Mouse (Mus musculus) heart, embryonic 10.5 days (tissue): ENCODE results near the gene 1810062G17Rik. TPM values are rescaled to one million over a fixed set of nuclear protein-coding genes. Genes with fewer than 3 reads are reported as not detected.

ENCODE experiments used
- DNase-seq: peaks from one replicate; pipeline ENCODE4 v3.0.0-alpha.2; 2017; ENCODE audit warnings: low spot score
- H3K27ac ChIP-seq: fragments of 300-500 bp; sonication (generic); 2 replicates; pipeline ENCODE4 v1.5.1; 2016; ENCODE audit warnings: mild to moderate bottlenecking
- H3K27me3 ChIP-seq: fragments of 300-500 bp; sonication (generic); 2 replicates; pipeline ENCODE4 v1.6.1; 2016; ENCODE audit warnings: mild to moderate bottlenecking; ENCODE audit not compliant: poor library complexity, insufficient read depth, severe bottlenecking
- H3K36me3 ChIP-seq: fragments of 300-500 bp; sonication (generic); 2 replicates; pipeline ENCODE4 v1.6.1; 2016; ENCODE audit warnings: mild to moderate bottlenecking, moderate library complexity
- H3K4me1 ChIP-seq: fragments of 300-500 bp; sonication (generic); 2 replicates; pipeline ENCODE4 v1.6.1; 2016; ENCODE audit warnings: mild to moderate bottlenecking
- H3K4me3 ChIP-seq: fragments of 300-500 bp; sonication (generic); 2 replicates; pipeline ENCODE4 v1.5.1; 2016; ENCODE audit warnings: mild to moderate bottlenecking, moderate library complexity
- H3K9me3 ChIP-seq: fragments of 300-500 bp; sonication (generic); 2 replicates; pipeline ENCODE4 v1.6.1; 2016; ENCODE audit warnings: mild to moderate bottlenecking, moderate library complexity
- WGBS: fragments of 180-500 bp; shearing (Covaris S2); methylation state at CpG from one replicate; pipeline ENCODE4 v1.1.7; 2016; 5-methylcytosine and 5-hydroxymethylcytosine counted together
- polyA plus RNA-seq: library from polyadenylated mRNA; unstranded; fragments of >200 nt; fragmentation: Nextera tagmentation; extraction: Ambion mirVana; gene quantifications from 2 replicates; pipeline ENCODE4 v1.2.1, GENCODE M21; 2016

Gene 1810062G17Rik
- 0.90 and 0.93 TPM in 2 replicates for polyA plus RNA-seq

- no peaks in the 10 kb centered on the region for H3K9me3 ChIP-seq
- peak; percentile 99 for DNase-seq
- H3K4me1 ChIP-seq = peaks cover 20% of the 10 kb centered on the region
- no peaks in the 10 kb centered on the region for H3K27me3 ChIP-seq
- 0% methylated on average over 32 of the region's 32 CpGs for WGBS
- 0 out of 2 replicates have a peak, but pooled peaks cover 3% of the 10 kb centered on the region for H3K36me3 ChIP-seq
- peak within 1 kb of the TSS; percentile 92 for H3K27ac ChIP-seq
- peak within 1 kb of the TSS; percentile 83 for H3K4me3 ChIP-seq
These were observed at the start of gene 1810062G17Rik, which contains the start of gene Anxa5 for GRCm38 (mm10) chr3:36475532-36476087. TSS of gene 1810062G17Rik (plus strand) at chr3:36475937. TSS of gene Anxa5 (minus strand) at chr3:36475894.

- Histone ChIP-seq H3K4me3 (no peak overlapping the region), H3K36me3 (no peaks in the 10 kb centered on the region), H3K9me3 (no peaks in the 10 kb centered on the region), H3K27me3 (no peaks in the 10 kb centered on the region), H3K27ac (no peak overlapping the region), H3K4me1 (no peaks in the 10 kb centered on the region)
- WGBS = 95% methylated on average over 8 of the region's 8 CpGs
- no peak for DNase-seq
These were observed 48.4 kb upstream of the 1810062G17Rik start for GRCm38 (mm10) chr3:36427386-36427785.

- H3K27me3 ChIP-seq = no peaks in the 10 kb centered on the region
- H3K9me3 ChIP-seq = no peaks in the 10 kb centered on the region
- no peak for DNase-seq
- no peak overlapping the region for H3K27ac ChIP-seq
- H3K4me1 ChIP-seq = no peaks in the 10 kb centered on the region
- 88% methylated on average over 1 of the region's 1 CpGs for WGBS
- no peaks in the 10 kb centered on the region for H3K36me3 ChIP-seq
- H3K4me3 ChIP-seq = no peak overlapping the region
These were observed 45.4 kb upstream of the 1810062G17Rik start for GRCm38 (mm10) chr3:36430360-36430759.

GRCm38 (mm10) chr3:36440280-36440679, 35.5 kb upstream of the 1810062G17Rik start:
- H3K27me3 ChIP-seq = no peaks in the 10 kb centered on the region
- H3K4me3 ChIP-seq = no peak overlapping the region
- H3K4me1 ChIP-seq = peaks cover 9% of the 10 kb centered on the region; the same call in 1 of the 2 replicates
- H3K36me3 ChIP-seq = no peaks in the 10 kb centered on the region
- no peak for DNase-seq
- no peaks in the 10 kb centered on the region for H3K9me3 ChIP-seq
- WGBS = 71% methylated on average over 4 of the region's 4 CpGs
- no peak overlapping the region for H3K27ac ChIP-seq

- DNase-seq = no peak
- H3K4me1 ChIP-seq = peaks cover 9% of the 10 kb centered on the region; the same call in 1 of the 2 replicates
- WGBS = 0% methylated on average over 2 of the region's 2 CpGs
- H3K27ac ChIP-seq = no peak overlapping the region
- no peak overlapping the region for H3K4me3 ChIP-seq
- no peaks in the 10 kb centered on the region for H3K27me3 ChIP-seq
- no peaks in the 10 kb centered on the region for H3K9me3 ChIP-seq
- peaks cover 4% of the 10 kb centered on the region; the same call in 1 of the 2 replicates for H3K36me3 ChIP-seq
These were observed 33.3 kb upstream of the 1810062G17Rik start for GRCm38 (mm10) chr3:36442426-36442825.

GRCm38 (mm10) chr3:36446041-36446440, 29.7 kb upstream of the 1810062G17Rik start:
- H3K36me3 ChIP-seq = peaks cover 35% of the 10 kb centered on the region
- H3K4me1 ChIP-seq = peaks cover 16% of the 10 kb centered on the region
- H3K27me3 ChIP-seq = no peaks in the 10 kb centered on the region
- no peak for DNase-seq
- H3K9me3 ChIP-seq = no peaks in the 10 kb centered on the region
- WGBS = 90% methylated on average over 3 of the region's 3 CpGs
- H3K4me3 ChIP-seq = no peak overlapping the region
- no peak overlapping the region for H3K27ac ChIP-seq

GRCm38 (mm10) chr3:36446506-36446905, 29.2 kb upstream of the 1810062G17Rik start:
- Histone ChIP-seq H3K27me3 (no peaks in the 10 kb centered on the region), H3K27ac (no peak overlapping the region), H3K36me3 (peaks cover 40% of the 10 kb centered on the region), H3K4me1 (peaks cover 16% of the 10 kb centered on the region), H3K4me3 (no peak overlapping the region), H3K9me3 (no peaks in the 10 kb centered on the region)
- WGBS = 71% methylated on average over 5 of the region's 5 CpGs
- DNase-seq = no peak

GRCm38 (mm10) chr3:36446918-36447317, 28.8 kb upstream of the 1810062G17Rik start:
- Histone ChIP-seq H3K27ac (no peak overlapping the region), H3K36me3 (peaks cover 44% of the 10 kb centered on the region), H3K27me3 (no peaks in the 10 kb centered on the region), H3K4me3 (no peak overlapping the region), H3K9me3 (no peaks in the 10 kb centered on the region), H3K4me1 (peaks cover 16% of the 10 kb centered on the region)
- no peak for DNase-seq
- 40% methylated on average over 6 of the region's 6 CpGs for WGBS

- Histone ChIP-seq H3K4me1 (peaks cover 16% of the 10 kb centered on the region), H3K9me3 (no peaks in the 10 kb centered on the region), H3K36me3 (peaks cover 64% of the 10 kb centered on the region), H3K27ac (peak overlapping the region; percentile 76; the same call in 1 of the 2 replicates), H3K27me3 (no peaks in the 10 kb centered on the region), H3K4me3 (no peak overlapping the region)
- WGBS = 31% methylated on average over 20 of the region's 20 CpGs
- DNase-seq = no peak
These were observed 26.2 kb upstream of the 1810062G17Rik start for GRCm38 (mm10) chr3:36449292-36450165.

GRCm38 (mm10) chr3:36452502-36452901, 23.2 kb upstream of the 1810062G17Rik start:
- H3K4me1 ChIP-seq = peaks cover 16% of the 10 kb centered on the region
- DNase-seq = no peak
- H3K27ac ChIP-seq = no peak overlapping the region
- peaks cover 85% of the 10 kb centered on the region for H3K36me3 ChIP-seq
- no peaks in the 10 kb centered on the region for H3K9me3 ChIP-seq
- WGBS = 89% methylated on average over 1 of the region's 1 CpGs
- H3K4me3 ChIP-seq = no peak overlapping the region
- H3K27me3 ChIP-seq = no peaks in the 10 kb centered on the region

GRCm38 (mm10) chr3:36455124-36455523, 20.6 kb upstream of the 1810062G17Rik start:
- Histone ChIP-seq H3K4me1 (peaks cover 6% of the 10 kb centered on the region), H3K27me3 (no peaks in the 10 kb centered on the region), H3K9me3 (no peaks in the 10 kb centered on the region), H3K27ac (no peak overlapping the region), H3K4me3 (no peak overlapping the region), H3K36me3 (peaks cover 86% of the 10 kb centered on the region)
- 88% methylated on average over 8 of the region's 8 CpGs for WGBS
- DNase-seq = no peak

- peaks cover 86% of the 10 kb centered on the region for H3K36me3 ChIP-seq
- H3K27ac ChIP-seq = no peak overlapping the region
- no peak for DNase-seq
- no peaks in the 10 kb centered on the region for H3K27me3 ChIP-seq
- H3K4me1 ChIP-seq = peaks cover 2% of the 10 kb centered on the region; the same call in 1 of the 2 replicates
- no peaks in the 10 kb centered on the region for H3K9me3 ChIP-seq
- WGBS = 77% methylated on average over 3 of the region's 3 CpGs
- no peak overlapping the region for H3K4me3 ChIP-seq
These were observed 20.2 kb upstream of the 1810062G17Rik start for GRCm38 (mm10) chr3:36455566-36455965.

- peaks cover 72% of the 10 kb centered on the region for H3K36me3 ChIP-seq
- DNase-seq = no peak
- H3K9me3 ChIP-seq = no peaks in the 10 kb centered on the region
- H3K27me3 ChIP-seq = no peaks in the 10 kb centered on the region
- H3K4me3 ChIP-seq = no peak overlapping the region
- peaks cover 10% of the 10 kb centered on the region for H3K4me1 ChIP-seq
- 90% methylated on average over 7 of the region's 7 CpGs for WGBS
- H3K27ac ChIP-seq = no peak overlapping the region
These were observed 15.0 kb upstream of the 1810062G17Rik start for GRCm38 (mm10) chr3:36460717-36461116.
